Mouse (Mus musculus): ENCODE data around the gene Bcas3.

DNA sequence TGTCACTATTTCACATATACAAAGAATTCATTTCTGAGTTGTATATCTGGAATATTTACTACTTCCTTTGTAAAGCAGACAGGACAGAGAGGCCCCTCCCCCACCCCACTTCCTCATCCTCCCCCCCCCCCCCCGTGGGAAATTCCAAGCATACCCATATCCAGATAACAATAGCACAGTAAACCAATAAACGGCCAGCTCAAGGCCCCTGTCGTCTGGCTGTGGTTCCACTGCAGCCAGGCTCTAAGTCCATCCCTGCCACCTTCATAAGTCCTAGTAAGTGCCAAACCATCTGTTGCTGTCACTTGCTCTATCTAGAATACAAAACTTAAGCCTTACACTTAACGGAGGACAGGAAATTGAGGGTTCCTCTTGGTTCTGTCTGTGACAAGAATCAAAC lies 221.5 kb downstream of the Bcas3 start:
- no peak for TF ChIP-seq CTCF (IDR thresholded peaks at IDR 0.05; ENCODE audit: extremely low read depth, insufficient read depth, insufficient read length, insufficient replicate concordance)
- no peak for TF ChIP-seq POLR2A (IDR thresholded peaks at IDR 0.05; ENCODE audit: low read depth, low read length)
